Mouse (Mus musculus): ENCODE measurements around the gene Rpl13a. TPM values are rescaled to one million over a fixed set of nuclear protein-coding genes. Genes with fewer than 3 reads are reported as not detected.

Gene Rpl13a
- polyA plus RNA-seq, 1 experiment: 2,550 TPM

- peak; percentile 97 for TF ChIP-seq CTCF (IDR thresholded peaks at IDR 0.05; ENCODE audit: borderline replicate concordance, extremely low read depth, insufficient read depth, insufficient read length)
- TF ChIP-seq POLR2A (IDR thresholded peaks at IDR 0.05; ENCODE audit: borderline replicate concordance, extremely low read depth, insufficient read depth, insufficient read length, poor library complexity, severe bottlenecking): no peak
- DNase-seq (ENCODE audit: low read depth): peak; percentile 95
Observed at GRCm38 (mm10) chr7:45079856-45080255, 48.7 kb downstream of the Rpl13a start.

GRCm38 (mm10) chr7:45078513-45078912 is 50.0 kb downstream of the Rpl13a start:
- TF ChIP-seq CTCF (IDR thresholded peaks at IDR 0.05; ENCODE audit: borderline replicate concordance, extremely low read depth, insufficient read depth, insufficient read length) (peak; percentile 90), POLR2A (IDR thresholded peaks at IDR 0.05; ENCODE audit: borderline replicate concordance, extremely low read depth, insufficient read depth, insufficient read length, poor library complexity, severe bottlenecking) (no peak)
- peak; percentile 80 for DNase-seq (ENCODE audit: low read depth)

- no peak for DNase-seq (ENCODE audit: low read depth)
- TF ChIP-seq CTCF (IDR thresholded peaks at IDR 0.05; ENCODE audit: borderline replicate concordance, extremely low read depth, insufficient read depth, insufficient read length) (no peak), POLR2A (IDR thresholded peaks at IDR 0.05; ENCODE audit: borderline replicate concordance, extremely low read depth, insufficient read depth, insufficient read length, poor library complexity, severe bottlenecking) (no peak)
Observed at GRCm38 (mm10) chr7:45077829-45078228, 50.7 kb downstream of the Rpl13a start.

GRCm38 (mm10) chr7:45077322-45077721 is 51.2 kb downstream of the Rpl13a start:
- DNase-seq (ENCODE audit: low read depth): no peak

GRCm38 (mm10) chr7:45076501-45076900 is 52.1 kb downstream of the Rpl13a start:
- TF ChIP-seq CTCF (IDR thresholded peaks at IDR 0.05; ENCODE audit: borderline replicate concordance, extremely low read depth, insufficient read depth, insufficient read length) (no peak), POLR2A (IDR thresholded peaks at IDR 0.05; ENCODE audit: borderline replicate concordance, extremely low read depth, insufficient read depth, insufficient read length, poor library complexity, severe bottlenecking) (no peak)
- no peak for DNase-seq (ENCODE audit: low read depth)

More at GRCm38 (mm10) chr7:45077322-45077721, 51.2 kb downstream of the Rpl13a start:
- no peak for TF ChIP-seq POLR2A (IDR thresholded peaks at IDR 0.05; ENCODE audit: borderline replicate concordance, extremely low read depth, insufficient read depth, insufficient read length, poor library complexity, severe bottlenecking)
- TF ChIP-seq CTCF (IDR thresholded peaks at IDR 0.05; ENCODE audit: borderline replicate concordance, extremely low read depth, insufficient read depth, insufficient read length): no peak

Other genes starting within 250 kb of the Rpl13a start
- 205 and 206 TPM in 2 replicates for gene Med25, start 236.0 kb downstream of the Rpl13a start, polyA plus RNA-seq (2012; rRNA removed)
- gene Fuz, start 232.7 kb downstream of the Rpl13a start, polyA plus RNA-seq (2012; rRNA removed): 29.7 and 47.4 TPM in 2 replicates
- gene Ap2a1, start 199.3 kb downstream of the Rpl13a start, polyA plus RNA-seq (2012; rRNA removed): 165 and 185 TPM in 2 replicates
- gene Tsks, start 185.6 kb downstream of the Rpl13a start, polyA plus RNA-seq (2012; rRNA removed): 0.04 and 0.05 TPM in 2 replicates
- 102 and 135 TPM in 2 replicates for gene Cpt1c, start 153.9 kb downstream of the Rpl13a start, polyA plus RNA-seq (2012; rRNA removed)
- gene Prmt1, start 142.2 kb downstream of the Rpl13a start, polyA plus RNA-seq (2012; rRNA removed): 824 and 992 TPM in 2 replicates
- 84.4 and 130 TPM in 2 replicates for gene Irf3, start 131.1 kb downstream of the Rpl13a start, polyA plus RNA-seq (2012; rRNA removed)
- gene Bcl2l12, start 130.0 kb downstream of the Rpl13a start, polyA plus RNA-seq (2012; rRNA removed): 20.5 and 33.9 TPM in 2 replicates
- gene Scaf1, start 112.4 kb downstream of the Rpl13a start, polyA plus RNA-seq (2012; rRNA removed): 125 and 147 TPM in 2 replicates
- 18.2 and 20.7 TPM in 2 replicates for gene Rras, start 110.8 kb downstream of the Rpl13a start, polyA plus RNA-seq (2012; rRNA removed)
- gene Prr12, start 75.9 kb downstream of the Rpl13a start, polyA plus RNA-seq (2012; rRNA removed): 10.5 and 39.1 TPM in 2 replicates
- gene Nosip, start 66.3 kb downstream of the Rpl13a start, polyA plus RNA-seq (2012; rRNA removed): 81.9 and 84.1 TPM in 2 replicates
- gene Prrg2, start 66.1 kb downstream of the Rpl13a start, polyA plus RNA-seq (2012; rRNA removed): 25.0 and 30.6 TPM in 2 replicates
- gene Rcn3, start 36.5 kb downstream of the Rpl13a start, polyA plus RNA-seq (2012; rRNA removed): 68.2 and 101 TPM in 2 replicates
- 11.7 and 17.3 TPM in 2 replicates for gene Fcgrt, start 24.9 kb downstream of the Rpl13a start, polyA plus RNA-seq (2012; rRNA removed)
- gene Rps11, start 4.3 kb downstream of the Rpl13a start, polyA plus RNA-seq (2012; rRNA removed): 421 and 634 TPM in 2 replicates
- gene Gm45713, start 7.5 kb upstream of the Rpl13a start, polyA plus RNA-seq (2012; rRNA removed): 0.30 and 0.31 TPM in 2 replicates
- 6.2 and 9.0 TPM in 2 replicates for gene Flt3l, start 7.7 kb upstream of the Rpl13a start, polyA plus RNA-seq (2012; rRNA removed)
- gene Pih1d1, start 25.5 kb upstream of the Rpl13a start, polyA plus RNA-seq (2012; rRNA removed): 130 and 151 TPM in 2 replicates
- 26.4 and 34.2 TPM in 2 replicates for gene Aldh16a1, start 25.8 kb upstream of the Rpl13a start, polyA plus RNA-seq (2012; rRNA removed)
- 6.7 and 25.8 TPM in 2 replicates for gene Slc17a7, start 35.2 kb upstream of the Rpl13a start, polyA plus RNA-seq (2012; rRNA removed)
- gene Gfy, start 50.8 kb upstream of the Rpl13a start, polyA plus RNA-seq (2012; rRNA removed): 0.04 and 0.12 TPM in 2 replicates
- gene Pth2, start 52.2 kb upstream of the Rpl13a start, polyA plus RNA-seq (2012; rRNA removed): 0.25 and 0.30 TPM in 2 replicates
- 0.70 and 1.1 TPM in 2 replicates for gene Ccdc155, start 76.1 kb upstream of the Rpl13a start, polyA plus RNA-seq (2012; rRNA removed)
- gene Dkkl1, start 83.4 kb upstream of the Rpl13a start, polyA plus RNA-seq (2012; rRNA removed): 1.4 and 2.1 TPM in 2 replicates
- gene Tead2, start 87.0 kb upstream of the Rpl13a start, polyA plus RNA-seq (2012; rRNA removed): 184 and 312 TPM in 2 replicates
- 1.4 and 1.5 TPM in 2 replicates for gene Cd37, start 110.4 kb upstream of the Rpl13a start, polyA plus RNA-seq (2012; rRNA removed)
- gene Slc6a16, start 112.3 kb upstream of the Rpl13a start, polyA plus RNA-seq (2012; rRNA removed): 0.70 and 0.86 TPM in 2 replicates
- 0.11 TPM in 1 of 2 replicates, not detected in the other for gene Slc6a21, start 148.8 kb upstream of the Rpl13a start, polyA plus RNA-seq (2012; rRNA removed)
- gene Trpm4, start 205.0 kb upstream of the Rpl13a start, polyA plus RNA-seq (2012; rRNA removed): 19.0 and 20.3 TPM in 2 replicates
- gene Hrc, start 206.5 kb upstream of the Rpl13a start, polyA plus RNA-seq (2012; rRNA removed): 0.48 and 1.3 TPM in 2 replicates
- 56.7 and 60.0 TPM in 2 replicates for gene Ppfia3, start 238.3 kb upstream of the Rpl13a start, polyA plus RNA-seq (2012; rRNA removed)
- 15.7 and 17.6 TPM in 2 replicates for gene Lin7b, start 241.8 kb upstream of the Rpl13a start, polyA plus RNA-seq (2012; rRNA removed)